In the genomic region with DNA sequence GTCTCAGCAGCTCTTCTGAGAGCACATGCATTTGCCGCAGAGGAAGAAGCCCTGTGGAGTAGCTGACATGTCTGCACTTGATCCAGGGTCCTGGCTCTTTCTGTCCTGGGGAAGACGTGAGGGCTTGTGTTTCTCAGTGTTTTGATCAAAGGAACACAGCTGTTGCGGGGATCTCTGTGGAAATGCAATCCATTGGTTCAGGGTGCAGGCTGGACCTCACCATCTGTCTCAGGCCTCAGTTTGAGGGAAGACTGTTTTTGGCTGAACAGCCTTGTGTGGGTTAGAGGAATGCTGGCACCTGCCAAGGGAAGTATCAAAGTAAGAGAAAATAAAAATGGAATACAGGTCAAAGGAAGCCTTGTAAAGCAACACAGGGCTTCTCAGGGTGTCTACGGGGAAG, we compare ENCODE assay signal across 25 mouse cellular contexts. TPM values are rescaled to one million over a fixed set of nuclear protein-coding genes. Genes with fewer than 3 reads are reported as not detected.
DNase-seq lines count a peak whose midpoint lies in the region; ATAC-seq and TF ChIP-seq lines count a peak whose summit lies in the region.
"Had no signal": no experiment of that assay in that cellular context is flagged by ENCODE, and none has a peak within 500 bp of the region (broad histone marks: within the 10 kb centered on the region; RNA-seq: fewer than 3 reads in every experiment).

No protein-coding gene starts in this region.

- H3K4me2 ChIP-seq in embryonic facial prominence, embryonic 14.5 days (ENCODE audit: low read depth, low read length), result no peak overlapping the region
- H3K4me2 ChIP-seq: embryonic facial prominence, embryonic 13.5 days; forebrain, embryonic 13.5 days; heart, embryonic 11.5 days; hindbrain, embryonic 12.5 days had no signal

- no peak for TF ChIP-seq CTCF in layer of hippocampus, adult 2 months (conservative IDR thresholded peaks at IDR 0.05)

- no peak overlapping the region for H3K4me3 ChIP-seq in embryonic facial prominence, embryonic 14.5 days (ENCODE audit: low read depth, low read length)
- H3K4me3 ChIP-seq in embryonic facial prominence, embryonic 10.5 days, result no peak overlapping the region
- no peak overlapping the region for H3K4me3 ChIP-seq in layer of hippocampus, adult 2 months
- H3K4me3 ChIP-seq: embryonic facial prominence, embryonic 13.5 days; forebrain, embryonic 10.5 days; forebrain, embryonic 13.5 days; heart, adult 2 months; hindbrain, embryonic 12.5 days had no signal

- H3K36me3 ChIP-seq in embryonic facial prominence, embryonic 14.5 days (ENCODE audit: control insufficient read depth, insufficient read depth, low read length), result no peaks in the 10 kb centered on the region
- no peaks in the 10 kb centered on the region for H3K36me3 ChIP-seq in embryonic facial prominence, embryonic 10.5 days (replicated peaks)
- H3K36me3 ChIP-seq: embryonic facial prominence, embryonic 13.5 days; forebrain, embryonic 10.5 days; hindbrain, embryonic 12.5 days had no signal

- no peak overlapping the region for H3K9ac ChIP-seq in embryonic facial prominence, embryonic 14.5 days (ENCODE audit: low read depth, low read length)
- H3K9ac ChIP-seq: embryonic facial prominence, embryonic 13.5 days; forebrain, embryonic 13.5 days; hindbrain, embryonic 12.5 days had no signal

- 41% methylated on average over 4 of the region's 4 CpGs for WGBS in embryonic facial prominence, embryonic 14.5 days
- 68% methylated on average over 4 of the region's 4 CpGs for WGBS in embryonic facial prominence, embryonic 10.5 days

- DNase-seq in embryonic facial prominence, embryonic 14.5 days (ENCODE audit: low spot score), result peak; percentile 58
- DNase-seq in embryonic facial prominence, embryonic 10.5 days (ENCODE audit: low spot score), result no peak
- DNase-seq in layer of hippocampus, adult 2 months (ENCODE audit: low spot score in 2 of 2), result no peak
- DNase-seq in layer of hippocampus, adult 9-11 months, result no peak
- peak; percentile 56 for DNase-seq in brain, adult 2 months (ENCODE audit: low read depth, low spot score)
- peak; percentile 2 for DNase-seq in skeletal muscle tissue, adult 2 months (ENCODE audit: low read depth, low spot score)
- no peak for DNase-seq in cerebellum, adult 11-12 months
- DNase-seq: adrenal gland, adult 8-10 months; adrenal gland, postnatal 25 days; cerebellum, adult 2 months; cerebellum, adult 9-11 months; cerebellum, postnatal 25 days; gastrocnemius, postnatal 25 days; heart, adult 2 months had no signal

- no peaks in the 10 kb centered on the region for H3K9me3 ChIP-seq in embryonic facial prominence, embryonic 14.5 days (ENCODE audit: control insufficient read depth, low read length)
- no peaks in the 10 kb centered on the region for H3K9me3 ChIP-seq in embryonic facial prominence, embryonic 10.5 days
- H3K9me3 ChIP-seq: embryonic facial prominence, embryonic 13.5 days; forebrain, embryonic 10.5 days; forebrain, embryonic 13.5 days; hindbrain, embryonic 12.5 days had no signal

- H3K4me1 ChIP-seq in embryonic facial prominence, embryonic 14.5 days (ENCODE audit: control insufficient read depth, insufficient read depth, low read length), result no peaks in the 10 kb centered on the region
- no peaks in the 10 kb centered on the region for H3K4me1 ChIP-seq in embryonic facial prominence, embryonic 10.5 days
- H3K4me1 ChIP-seq: embryonic facial prominence, embryonic 13.5 days; forebrain, embryonic 10.5 days; forebrain, embryonic 13.5 days; hindbrain, embryonic 12.5 days had no signal

- peak; percentile 41; the same call in 1 of the 2 replicates for ATAC-seq in embryonic facial prominence, embryonic 14.5 days (ENCODE audit: low read depth)
- ATAC-seq: activated CD4-positive, CD25-positive, alpha-beta regulatory T cell, adult 4 months; forebrain, embryonic 13.5 days; forebrain, embryonic 16.5 days; hindbrain, embryonic 16.5 days had no signal

- H3K27ac ChIP-seq in embryonic facial prominence, embryonic 14.5 days (replicated peaks; ENCODE audit: low read depth, low read length), result no peak overlapping the region
- no peak overlapping the region for H3K27ac ChIP-seq in embryonic facial prominence, embryonic 10.5 days (replicated peaks)
- peak overlapping the region; percentile 32; the same call in 1 of the 2 replicates for H3K27ac ChIP-seq in layer of hippocampus, adult 2 months
- H3K27ac ChIP-seq: embryonic facial prominence, embryonic 13.5 days; forebrain, embryonic 10.5 days; forebrain, embryonic 13.5 days; heart, adult 2 months; hindbrain, embryonic 12.5 days had no signal

- H3K27me3 ChIP-seq in embryonic facial prominence, embryonic 14.5 days (replicated peaks; ENCODE audit: control insufficient read depth, insufficient read depth, low read length), result no peaks in the 10 kb centered on the region
- no peaks in the 10 kb centered on the region for H3K27me3 ChIP-seq in embryonic facial prominence, embryonic 10.5 days (replicated peaks; ENCODE audit: low read depth, poor library complexity, severe bottlenecking)
- H3K27me3 ChIP-seq: embryonic facial prominence, embryonic 13.5 days; forebrain, embryonic 13.5 days; hindbrain, embryonic 12.5 days had no signal

RNA-seq across cellular contexts. Expression of a gene that starts 14.0 kb away (rescaled TPM):
- polyA plus RNA-seq in embryonic facial prominence, embryonic 14.5 days (2014; fragmentation: Nextera tagmentation; extraction: Ambion mirVana), result 177 and 295 TPM in 2 replicates
- 0.22 TPM in 1 of 2 replicates, not detected in the other for polyA plus RNA-seq in embryonic facial prominence, embryonic 10.5 days (2016; fragmentation: Nextera tagmentation; extraction: Ambion mirVana)
- total RNA-seq in layer of hippocampus, adult 2 months (2021), result under 1 TPM; 0.37 to 0.64 TPM
- total RNA-seq: adrenal gland, adult 8-10 months; adrenal gland, postnatal 25 days; common myeloid progenitor, adult 5-6 weeks; ES-E14; hematopoietic stem cell, adult 5-6 weeks had no signal
- polyA plus RNA-seq: activated CD4-positive, CD25-positive, alpha-beta regulatory T cell, adult 4 months; forebrain, embryonic 10.5 days had no signal

Comparison
In these comparisons a context has a peak if more than half of its experiments do, and no peak if none do; other contexts are left out.
1. DNase-seq: peak in embryonic facial prominence, embryonic 14.5 days (single experiment), brain, adult 2 months (single experiment) and skeletal muscle tissue, adult 2 months (single experiment); none in embryonic facial prominence, embryonic 10.5 days (single experiment), layer of hippocampus, adult 2 months (0 of 2), layer of hippocampus, adult 9-11 months (single experiment) and cerebellum, adult 11-12 months (single experiment).
2. RNA of a gene that starts 14.0 kb away (polyA plus RNA-seq): 177 to 295 TPM in embryonic facial prominence, embryonic 14.5 days; 0.22 TPM in embryonic facial prominence, embryonic 10.5 days; every median in the first group is over 100 times any median in the second.